ENCODE assay signal across 8 mouse cellular contexts in genomic region chr13:58213801-58214200, GRCm38 (mm10). TPM values are rescaled to one million over a fixed set of nuclear protein-coding genes. Genes with fewer than 3 reads are reported as not detected.
DNase-seq lines count a peak whose midpoint lies in the region; ATAC-seq and TF ChIP-seq lines count a peak whose summit lies in the region.

No protein-coding gene starts in this region.

- WGBS in kidney, embryonic 16.5 days = 41% methylated on average over 8 of the region's 8 CpGs
- 67% methylated on average over 8 of the region's 8 CpGs for WGBS in embryonic facial prominence, embryonic 11.5 days
- WGBS in intestine, embryonic 16.5 days = 46% methylated on average over 8 of the region's 8 CpGs
- 14% methylated on average over 8 of the region's 8 CpGs for WGBS in small intestine, adult 2 months

- no peak for ATAC-seq in kidney, embryonic 16.5 days (ENCODE audit: low FRiP score, low TSS enrichment)
- no peak for ATAC-seq in embryonic facial prominence, embryonic 11.5 days (replicated peaks; ENCODE audit: insufficient number of reproducible peaks, low FRiP score, low TSS enrichment, low read depth)
- ATAC-seq in intestine, embryonic 16.5 days = no peak

- no peaks in the 10 kb centered on the region for H3K36me3 ChIP-seq in kidney, embryonic 16.5 days (ENCODE audit: insufficient read depth, low read length)
- H3K36me3 ChIP-seq in embryonic facial prominence, embryonic 11.5 days (replicated peaks; ENCODE audit: control insufficient read depth, insufficient read depth, low read depth, low read length) = no peaks in the 10 kb centered on the region
- H3K36me3 ChIP-seq in intestine, embryonic 16.5 days (ENCODE audit: control insufficient read depth, insufficient read depth, low read length) = no peaks in the 10 kb centered on the region
- no peaks in the 10 kb centered on the region for H3K36me3 ChIP-seq in small intestine, adult 2 months (ENCODE audit: control insufficient read depth, insufficient read depth, low read length)

- DNase-seq in kidney, postnatal 10 days = no peak
- DNase-seq in embryonic facial prominence, embryonic 11.5 days (ENCODE audit: low spot score) = no peak
- DNase-seq in right cerebral cortex, postnatal 4 days = no peak
- DNase-seq in left cerebral cortex, adult 18-20 months (ENCODE audit: low spot score in 2 of 2) = no peak
- DNase-seq in testis, postnatal 10 days (ENCODE audit: low spot score) = no peak

- H3K27ac ChIP-seq in kidney, embryonic 16.5 days (ENCODE audit: low read length) = no peak overlapping the region
- no peak overlapping the region for H3K27ac ChIP-seq in embryonic facial prominence, embryonic 11.5 days (replicated peaks; ENCODE audit: low read depth, low read length)
- H3K27ac ChIP-seq in intestine, embryonic 16.5 days (ENCODE audit: low read length) = peak overlapping the region; percentile 22; the same call in 1 of the 2 replicates
- peak overlapping the region; percentile 20 for H3K27ac ChIP-seq in small intestine, adult 2 months (ENCODE audit: insufficient read depth, low read depth, low read length)

- no peak for TF ChIP-seq CTCF in small intestine, adult 2 months (IDR thresholded peaks at IDR 0.05; ENCODE audit: extremely low read depth, insufficient read length, insufficient replicate concordance, low read depth, low read length)

- H3K9me3 ChIP-seq in kidney, embryonic 16.5 days (ENCODE audit: low read length) = no peaks in the 10 kb centered on the region
- no peaks in the 10 kb centered on the region for H3K9me3 ChIP-seq in embryonic facial prominence, embryonic 11.5 days (replicated peaks; ENCODE audit: control insufficient read depth, low read length)
- H3K9me3 ChIP-seq in intestine, embryonic 16.5 days (ENCODE audit: control insufficient read depth, low read length) = no peaks in the 10 kb centered on the region

- H3K4me3 ChIP-seq in kidney, embryonic 16.5 days (ENCODE audit: low read length) = peak overlapping the region; percentile 97
- H3K4me3 ChIP-seq in embryonic facial prominence, embryonic 11.5 days (ENCODE audit: low read depth, low read length) = no peak overlapping the region; the same call in 1 of the 2 replicates
- peak overlapping the region; percentile 100 for H3K4me3 ChIP-seq in intestine, embryonic 16.5 days (ENCODE audit: low read length)
- H3K4me3 ChIP-seq in small intestine, adult 2 months (ENCODE audit: low read depth, low read length) = peak overlapping the region; percentile 36

- peak overlapping the region; percentile 99 for H3K9ac ChIP-seq in kidney, embryonic 16.5 days (replicated peaks; ENCODE audit: low read length)
- no peak overlapping the region for H3K9ac ChIP-seq in embryonic facial prominence, embryonic 11.5 days (replicated peaks; ENCODE audit: low read length)
- H3K9ac ChIP-seq in intestine, embryonic 16.5 days (ENCODE audit: low read depth, low read length) = 0 out of 2 replicates have a peak overlapping the region, but pooled peaks have one; percentile 38

- H3K4me2 ChIP-seq in kidney, embryonic 16.5 days (replicated peaks; ENCODE audit: low read depth, low read length) = peak overlapping the region; percentile 88
- H3K4me2 ChIP-seq in embryonic facial prominence, embryonic 11.5 days (ENCODE audit: low read depth, low read length) = peak overlapping the region; percentile 79
- peak overlapping the region; percentile 89 for H3K4me2 ChIP-seq in intestine, embryonic 16.5 days (ENCODE audit: low read depth, low read length)

- no peak for TF ChIP-seq POLR2A in small intestine, adult 2 months (IDR thresholded peaks at IDR 0.05; ENCODE audit: low read depth, low read length)

- no peaks in the 10 kb centered on the region for H3K27me3 ChIP-seq in kidney, embryonic 16.5 days (ENCODE audit: insufficient read depth, low read length)
- no peaks in the 10 kb centered on the region for H3K27me3 ChIP-seq in embryonic facial prominence, embryonic 11.5 days (ENCODE audit: control insufficient read depth, insufficient read depth, low read length)
- H3K27me3 ChIP-seq in intestine, embryonic 16.5 days (replicated peaks; ENCODE audit: control insufficient read depth, insufficient read depth, low read length) = no peaks in the 10 kb centered on the region
- no peaks in the 10 kb centered on the region for H3K27me3 ChIP-seq in small intestine, adult 2 months (ENCODE audit: control insufficient read depth, insufficient read depth, low read length)

- peaks cover 38% of the 10 kb centered on the region for H3K4me1 ChIP-seq in kidney, embryonic 16.5 days (ENCODE audit: insufficient read depth, low read length)
- H3K4me1 ChIP-seq in embryonic facial prominence, embryonic 11.5 days (ENCODE audit: control insufficient read depth, insufficient read depth, low read length) = no peaks in the 10 kb centered on the region
- H3K4me1 ChIP-seq in intestine, embryonic 16.5 days (ENCODE audit: control insufficient read depth, insufficient read depth, low read length) = peaks cover 22% of the 10 kb centered on the region
- H3K4me1 ChIP-seq in small intestine, adult 2 months (ENCODE audit: control insufficient read depth, insufficient read depth, insufficient read length, low read length) = peaks cover 11% of the 10 kb centered on the region; the same call in 1 of the 2 replicates

RNA-seq across cellular contexts. Expression of gene Ubqln1, which starts 1.7 kb away (rescaled TPM):
- polyA plus RNA-seq in kidney, embryonic 16.5 days (2015; fragmentation: Nextera tagmentation; extraction: Ambion mirVana) = 103 and 104 TPM in 2 replicates
- 142 and 144 TPM in 2 replicates for polyA plus RNA-seq in embryonic facial prominence, embryonic 11.5 days (2014; fragmentation: Nextera tagmentation; extraction: Ambion mirVana)
- 80.2 and 83.9 TPM in 2 replicates for polyA plus RNA-seq in intestine, embryonic 16.5 days (2015; fragmentation: Nextera tagmentation; extraction: Ambion mirVana)
- polyA plus RNA-seq in small intestine, adult 2 months (2012; rRNA removed) = 62.3 and 118 TPM in 2 replicates
- total RNA-seq in left cerebral cortex, adult 18-20 months (2021) = 100 to 1,000 TPM; 155 to 162 TPM

RNA-seq across cellular contexts. Expression of gene Idnk, which starts 56.4 kb away (rescaled TPM):
- 38.6 and 39.9 TPM in 2 replicates for polyA plus RNA-seq in kidney, embryonic 16.5 days (2015; fragmentation: Nextera tagmentation; extraction: Ambion mirVana)
- polyA plus RNA-seq in embryonic facial prominence, embryonic 11.5 days (2014; fragmentation: Nextera tagmentation; extraction: Ambion mirVana) = 41.8 and 44.2 TPM in 2 replicates
- 53.8 and 54.1 TPM in 2 replicates for polyA plus RNA-seq in intestine, embryonic 16.5 days (2015; fragmentation: Nextera tagmentation; extraction: Ambion mirVana)
- polyA plus RNA-seq in small intestine, adult 2 months (2012; rRNA removed) = 7.9 and 18.1 TPM in 2 replicates
- 10 to 100 TPM; 29.6 to 33.2 TPM for total RNA-seq in left cerebral cortex, adult 18-20 months (2021)

Comparison
In these comparisons a context has a peak if more than half of its experiments do, and no peak if none do; other contexts are left out.
1. H3K27ac ChIP-seq: peak in intestine, embryonic 16.5 days (single experiment) and small intestine, adult 2 months (single experiment); none in kidney, embryonic 16.5 days (single experiment) and embryonic facial prominence, embryonic 11.5 days (single experiment).
2. Peak in every context shown above with its lines, with median percentiles within 50 percentile points of each other: H3K4me2 ChIP-seq.